Mouse (Mus musculus) c-Kit-positive CD71-negative TER-119-negative erythroid progenitor cells, embryonic 14.5 days (primary cell): ENCODE data around the gene Gprin2.

Source experiments
- DNase-seq: peaks from one replicate; pipeline ENCODE4 v3.0.0-alpha.2; 2013; ENCODE audit warnings: low read depth

Gene Gprin2

GRCm38 (mm10) chr14:34201231-34202035 lies at the start of gene Gprin2:
Gene Gprin2, minus strand, starts transcription at chr14:34201653.
- no peak for DNase-seq

GRCm38 (mm10) chr14:34240676-34241075 lies 39.2 kb upstream of the Gprin2 start:
- no peak for DNase-seq

- DNase-seq = no peak
These were observed 38.8 kb upstream of the Gprin2 start for GRCm38 (mm10) chr14:34240263-34240662.

GRCm38 (mm10) chr14:34234630-34235380 lies 33.4 kb upstream of the Gprin2 start:
- peak; percentile 29 for DNase-seq

DNA sequence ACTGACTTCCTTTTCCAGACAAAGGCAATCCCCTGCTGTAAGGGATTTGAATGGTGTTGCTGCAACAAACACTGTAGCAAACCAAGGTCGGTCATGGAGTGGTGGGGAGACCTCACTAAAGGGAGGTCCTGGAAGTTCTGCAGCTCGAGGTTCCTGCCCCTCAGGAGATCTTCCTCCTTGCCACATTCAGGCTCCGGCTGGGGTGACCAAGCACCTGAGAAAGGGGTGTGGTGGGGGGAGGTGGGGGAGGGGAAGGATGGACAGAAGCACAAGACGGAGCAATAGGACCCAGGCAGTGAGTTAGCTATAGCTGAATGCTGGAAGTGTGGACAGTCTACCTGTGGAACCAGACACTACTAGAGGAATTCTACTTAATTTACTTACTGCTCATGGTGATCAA lies 32.4 kb upstream of the Gprin2 start:
- no peak for DNase-seq

GRCm38 (mm10) chr14:34232866-34233680 lies 31.6 kb upstream of the Gprin2 start:
- DNase-seq = no peak

GRCm38 (mm10) chr14:34232340-34232739 lies 30.9 kb upstream of the Gprin2 start:
- DNase-seq = no peak

- DNase-seq = no peak
These were observed 27.5 kb upstream of the Gprin2 start for GRCm38 (mm10) chr14:34228830-34229506.

GRCm38 (mm10) chr14:34227981-34228380 lies 26.5 kb upstream of the Gprin2 start:
- no peak for DNase-seq

GRCm38 (mm10) chr14:34226566-34226965 lies 25.1 kb upstream of the Gprin2 start:
- no peak for DNase-seq

GRCm38 (mm10) chr14:34225986-34226385 lies 24.5 kb upstream of the Gprin2 start:
- no peak for DNase-seq

GRCm38 (mm10) chr14:34223362-34223898 lies 22.0 kb upstream of the Gprin2 start:
- no peak for DNase-seq

GRCm38 (mm10) chr14:34221416-34222077 lies 20.1 kb upstream of the Gprin2 start:
- no peak for DNase-seq

DNA sequence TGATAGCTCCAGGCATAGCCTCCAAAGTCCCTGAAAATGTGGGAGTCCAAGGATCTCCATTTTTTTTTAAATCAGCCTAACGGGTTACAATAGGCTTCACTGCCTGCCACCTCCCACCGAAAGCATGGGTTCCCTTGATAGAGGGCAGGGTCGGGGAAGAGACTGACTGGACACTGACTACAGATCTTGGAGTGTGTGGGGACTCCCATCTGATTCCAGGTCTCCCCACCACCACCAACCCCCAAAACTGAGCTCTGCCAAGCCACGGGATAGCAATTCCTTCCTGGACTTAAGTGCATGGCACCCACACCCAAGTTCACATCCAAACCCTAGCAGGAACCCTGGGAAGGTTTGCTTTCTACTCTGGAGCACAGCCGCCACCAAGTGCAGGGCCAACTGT lies 19.0 kb upstream of the Gprin2 start:
- DNase-seq = no peak

DNA sequence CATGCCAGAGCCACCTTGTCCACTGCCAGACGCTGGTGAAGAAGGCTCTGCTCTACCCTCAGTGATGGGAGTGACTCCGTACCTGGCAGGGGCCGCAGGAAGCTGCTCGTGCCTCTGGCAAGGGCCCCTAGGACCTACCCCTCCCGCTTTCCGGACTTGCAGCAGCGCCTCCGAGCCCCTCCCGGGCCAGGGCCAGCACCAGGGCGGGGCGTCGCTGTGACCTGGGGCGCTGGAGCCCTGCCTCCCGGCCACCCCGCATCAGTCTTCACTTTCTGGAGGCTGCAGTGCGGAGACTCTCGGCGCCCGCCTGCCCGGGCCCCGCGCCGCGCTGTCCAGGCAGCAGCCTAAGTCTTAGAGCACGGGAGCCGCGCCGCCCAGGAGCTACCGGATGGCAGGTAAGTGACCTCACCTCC lies 18.3 kb upstream of the Gprin2 start:
- DNase-seq = no peak

DNA sequence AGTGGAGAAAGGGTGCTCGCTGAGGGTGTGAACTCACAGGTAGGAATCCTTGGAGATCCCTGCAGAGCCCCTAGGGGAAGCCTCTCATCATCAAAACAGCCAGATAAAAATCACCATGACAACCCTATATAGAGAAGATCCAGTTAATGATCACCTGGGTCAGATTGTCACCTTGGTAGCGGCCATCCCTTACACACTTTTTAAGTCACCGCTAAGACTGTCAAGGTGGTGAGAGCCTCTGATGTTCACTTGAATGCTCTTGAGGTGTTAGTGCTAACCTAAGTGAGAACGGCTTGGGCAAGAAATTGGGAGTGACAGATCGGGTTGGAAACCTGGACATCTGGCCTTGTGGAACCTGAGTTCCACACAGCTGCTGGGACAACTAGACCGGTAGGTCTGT lies 17.8 kb upstream of the Gprin2 start, which contains the start of gene Syt15:
Gene Syt15 (plus strand): TSS at position 301 of the 400 bp plus-strand sequence.
- no peak for DNase-seq

DNA sequence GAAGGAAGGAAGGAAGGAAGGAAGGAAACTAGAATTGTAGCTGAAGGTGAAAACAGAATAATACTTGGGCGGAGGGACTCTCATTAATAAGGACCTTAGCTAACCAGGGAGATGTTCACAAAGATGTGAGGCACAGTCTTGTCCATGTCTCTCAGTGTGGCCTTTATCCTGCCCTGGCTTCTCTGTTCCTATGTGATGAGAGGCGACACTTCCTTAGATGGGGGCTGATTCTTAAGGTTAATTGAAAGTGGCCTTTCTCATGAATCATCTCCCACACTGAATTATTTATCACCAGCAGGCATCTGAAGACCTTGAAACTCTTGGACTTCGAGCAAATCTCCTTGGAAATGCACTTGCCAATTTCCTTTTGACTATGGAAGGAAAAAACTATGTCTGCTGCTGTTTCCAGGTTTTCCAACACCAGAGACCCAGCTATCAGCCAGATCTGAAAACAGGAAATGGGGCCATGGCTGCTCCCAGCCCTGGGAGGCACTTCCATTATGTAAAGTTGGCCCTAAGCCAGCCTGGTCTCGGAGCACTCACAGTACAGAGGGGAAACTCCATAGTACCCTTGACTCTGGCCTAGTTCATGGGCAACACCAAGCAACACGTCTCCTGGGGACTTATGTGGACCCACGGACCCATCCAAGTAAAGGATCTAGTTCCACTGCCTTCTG lies 14.1 kb upstream of the Gprin2 start:
- no peak for DNase-seq

DNA sequence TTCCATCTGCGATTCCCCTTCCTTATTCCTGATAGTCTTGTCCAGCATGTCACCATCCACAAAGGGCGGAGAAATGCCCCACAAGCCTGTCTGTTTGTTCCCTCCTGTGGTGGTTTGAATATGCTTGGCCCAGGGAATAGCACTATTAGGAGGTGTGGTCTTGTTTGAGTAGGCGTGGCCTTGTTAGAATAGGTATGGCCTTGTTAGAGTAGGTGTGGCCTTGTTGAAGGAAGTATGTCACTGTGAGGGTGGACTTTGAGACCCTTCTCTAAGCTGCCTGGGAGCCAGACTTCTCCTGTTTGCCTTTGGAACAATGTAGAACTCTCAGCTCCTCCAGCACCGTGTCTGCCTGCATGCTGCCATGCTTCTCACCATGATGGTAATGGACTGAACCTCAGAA lies 8.5 kb upstream of the Gprin2 start:
- no peak for DNase-seq

GRCm38 (mm10) chr14:34209080-34209479 lies 7.6 kb upstream of the Gprin2 start:
- no peak for DNase-seq

GRCm38 (mm10) chr14:34208651-34209050 lies 7.2 kb upstream of the Gprin2 start:
- DNase-seq = peak; percentile 20
